Mouse (Mus musculus) hindbrain, embryonic 16.5 days (tissue): Measurements from ENCODE around the gene Zrsr1. TPM values are rescaled to one million over a fixed set of nuclear protein-coding genes. Genes with fewer than 3 reads are reported as not detected.

Experiments used
- polyA plus RNA-seq: library from polyadenylated mRNA; unstranded; fragments of >200 nt; fragmentation: Nextera tagmentation; extraction: Ambion mirVana; gene quantifications from 2 replicates; pipeline ENCODE4 v1.2.1, GENCODE M21; 2015

Gene Zrsr1
- polyA plus RNA-seq, 1 experiment from 2014 or later, result 9.7 TPM

Other genes with a start within 250 kb of the Zrsr1 start
- gene B3gnt2, start 111.0 kb upstream of the Zrsr1 start, polyA plus RNA-seq, result 2.1 and 2.7 TPM in 2 replicates
- 5.4 TPM in 2 replicates for gene Gm28048, start 10.1 kb downstream of the Zrsr1 start, polyA plus RNA-seq
- gene Commd1, start 10.4 kb downstream of the Zrsr1 start, polyA plus RNA-seq, result 236 and 237 TPM in 2 replicates
- 263 and 273 TPM in 2 replicates for gene Cct4, start 18.5 kb downstream of the Zrsr1 start, polyA plus RNA-seq
- 4.6 and 5.7 TPM in 2 replicates for gene Fam161a, start 35.5 kb downstream of the Zrsr1 start, polyA plus RNA-seq